Mouse (Mus musculus) activated CD4-positive, CD25-positive, alpha-beta regulatory T cell, adult 4 months (primary cell): ENCODE data around the gene Casz1. TPM values are rescaled to one million over a fixed set of nuclear protein-coding genes. Genes with fewer than 3 reads are reported as not detected.

ENCODE experiments used
- ATAC-seq: one replicate; pipeline ENCODE4 v1.8.0; 2017
- polyA plus RNA-seq, 2 experiments: library from polyadenylated mRNA; unstranded; fragments of 100-300 nt; shearing (Covaris generic); gene quantifications; one replicate each; pipeline ENCODE4 v1.2.1; 2017

The Casz1 gene
- polyA plus RNA-seq, 2 experiments from 2014 or later: 0.56 to 0.75 TPM

GRCm38 (mm10) chr4:148974833-148975232 lies 170.6 kb downstream of the Casz1 start:
- no peak for ATAC-seq

DNA sequence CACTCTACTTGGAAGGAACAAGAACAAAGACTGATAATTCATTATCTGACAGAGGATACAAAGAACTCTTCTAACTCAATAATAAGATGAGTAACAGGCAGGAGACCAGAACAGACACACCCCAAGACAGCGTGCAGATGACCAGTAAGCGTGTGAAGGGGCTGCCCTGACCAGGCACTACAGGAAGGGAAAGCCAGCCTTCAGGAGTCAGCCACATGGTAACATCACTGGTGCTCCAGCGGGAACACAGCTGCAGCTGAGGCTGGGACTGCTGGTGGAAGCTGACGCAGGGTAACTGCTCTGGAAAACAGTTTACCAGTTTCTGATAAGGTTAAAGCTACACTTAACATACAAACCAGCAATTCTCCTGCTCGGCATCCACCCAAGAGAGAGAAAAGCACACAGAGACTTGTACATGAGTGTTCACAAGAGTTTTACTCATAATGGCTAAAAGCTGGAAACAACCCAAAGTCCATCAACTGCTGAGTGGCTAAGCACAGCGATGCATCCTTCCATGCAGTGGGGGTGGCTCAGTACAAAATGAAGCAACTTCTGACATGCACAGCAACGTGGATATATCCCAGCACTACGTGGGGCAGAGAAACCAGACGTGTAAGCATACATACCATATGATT lies 174.1 kb downstream of the Casz1 start:
- no peak for ATAC-seq

GRCm38 (mm10) chr4:148978926-148979325 lies 174.7 kb downstream of the Casz1 start:
- no peak for ATAC-seq

DNA sequence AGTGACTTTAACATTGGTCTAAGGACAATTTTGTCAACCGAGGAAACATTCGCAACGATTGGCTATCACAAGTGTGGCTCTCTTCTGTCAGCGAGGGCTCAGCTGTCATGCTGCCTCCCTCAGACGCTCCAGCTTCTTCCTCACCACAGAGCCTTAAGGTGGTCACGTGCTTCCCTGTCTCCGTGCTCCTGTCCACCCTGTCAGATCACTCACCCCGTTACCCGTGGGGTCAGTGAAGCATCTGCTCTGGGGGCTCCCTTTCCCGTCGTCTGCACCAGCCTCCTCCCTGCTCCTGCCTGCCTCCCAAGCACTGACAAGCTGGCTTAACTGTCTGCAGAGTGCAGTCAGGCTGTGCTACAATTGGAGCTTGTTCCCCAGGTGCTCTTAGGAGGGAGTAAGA lies 175.6 kb downstream of the Casz1 start:
- ATAC-seq: no peak

DNA sequence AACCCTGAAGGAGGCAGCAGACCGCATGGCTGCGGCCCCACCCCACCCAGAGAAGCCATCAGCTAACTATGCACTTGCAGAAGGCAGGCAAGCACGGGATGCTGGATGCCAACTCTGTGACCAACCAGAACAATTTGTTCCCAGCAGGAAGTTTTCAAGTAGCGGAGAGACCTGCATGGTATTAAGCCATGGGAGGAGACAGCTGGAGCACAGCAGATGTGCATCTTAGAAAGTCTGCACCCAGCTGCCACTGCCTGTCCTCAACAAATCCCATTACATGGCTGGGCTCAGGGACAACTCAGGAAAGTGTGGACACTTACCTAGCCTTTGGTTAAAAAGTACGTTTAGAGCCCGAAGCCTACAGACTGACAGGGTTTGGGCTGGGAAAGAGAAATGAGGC lies 178.0 kb downstream of the Casz1 start:
- no peak for ATAC-seq

- no peak for ATAC-seq
Measured at GRCm38 (mm10) chr4:148984701-148985540, 180.7 kb downstream of the Casz1 start.

DNA sequence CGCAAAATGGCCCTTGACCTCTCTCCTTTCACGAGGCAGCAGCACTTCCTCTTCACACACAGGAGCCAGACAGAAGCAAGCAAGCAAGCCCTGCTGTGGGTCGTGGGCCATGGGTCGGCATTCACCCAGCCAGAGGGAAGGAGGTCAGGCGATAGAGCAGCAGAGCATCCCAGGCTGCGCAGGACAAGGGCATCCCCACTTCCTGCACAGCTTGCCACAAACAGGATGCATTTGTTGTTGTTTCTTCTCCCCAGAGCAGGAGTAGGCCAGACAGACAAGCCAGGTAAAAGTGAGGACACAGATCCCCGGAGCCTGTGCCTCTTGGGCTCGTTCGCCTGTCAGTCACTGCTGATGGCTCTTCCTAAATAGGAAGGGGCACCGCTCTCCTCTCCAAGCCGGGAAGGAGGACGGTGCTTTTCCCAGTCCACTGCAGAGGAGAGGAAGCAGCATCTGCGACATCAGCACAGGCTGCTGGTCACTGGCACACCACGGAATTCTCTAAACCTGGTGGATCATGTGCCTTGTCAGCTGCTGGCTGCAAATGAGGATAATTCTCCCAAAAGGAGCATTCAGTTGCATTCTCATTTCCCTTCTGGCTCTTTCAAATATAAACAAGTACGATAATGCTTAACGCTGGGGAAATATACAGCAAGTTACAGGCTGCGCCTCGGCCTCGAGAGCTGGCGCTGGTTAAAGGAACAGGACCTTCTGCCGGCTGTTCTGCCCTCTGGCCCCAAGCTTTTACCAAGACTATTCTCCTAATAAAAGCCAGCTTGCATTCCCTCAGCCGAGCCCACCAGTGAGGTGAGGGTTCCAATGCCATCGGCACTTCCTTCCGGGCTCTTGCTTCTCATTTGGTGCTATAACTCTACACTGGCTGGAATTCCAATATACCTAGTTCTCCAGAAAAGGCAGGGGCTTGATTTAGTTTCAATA lies 181.6 kb downstream of the Casz1 start:
- no peak for ATAC-seq

DNA sequence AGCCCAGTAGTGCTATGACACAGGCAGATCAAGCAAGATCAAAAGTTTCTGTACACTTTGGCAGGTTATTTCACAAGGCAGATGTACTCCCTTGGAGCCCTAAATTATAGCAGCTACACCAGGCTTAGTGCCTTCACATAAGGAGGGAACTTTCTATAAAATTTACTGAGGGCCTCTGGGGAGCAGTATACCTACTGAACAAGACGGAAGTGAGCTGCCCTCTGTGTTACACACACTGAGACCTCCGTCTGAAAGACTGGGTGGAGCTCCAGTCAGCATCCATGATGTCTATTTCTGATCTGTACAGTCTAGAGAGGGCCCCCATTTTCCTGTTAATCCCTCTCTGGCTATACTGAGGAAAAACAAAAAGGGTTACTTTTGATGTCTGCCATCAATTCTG lies 185.8 kb downstream of the Casz1 start:
- ATAC-seq: no peak

GRCm38 (mm10) chr4:148993948-148994347 lies 189.7 kb downstream of the Casz1 start:
- ATAC-seq: no peak

DNA sequence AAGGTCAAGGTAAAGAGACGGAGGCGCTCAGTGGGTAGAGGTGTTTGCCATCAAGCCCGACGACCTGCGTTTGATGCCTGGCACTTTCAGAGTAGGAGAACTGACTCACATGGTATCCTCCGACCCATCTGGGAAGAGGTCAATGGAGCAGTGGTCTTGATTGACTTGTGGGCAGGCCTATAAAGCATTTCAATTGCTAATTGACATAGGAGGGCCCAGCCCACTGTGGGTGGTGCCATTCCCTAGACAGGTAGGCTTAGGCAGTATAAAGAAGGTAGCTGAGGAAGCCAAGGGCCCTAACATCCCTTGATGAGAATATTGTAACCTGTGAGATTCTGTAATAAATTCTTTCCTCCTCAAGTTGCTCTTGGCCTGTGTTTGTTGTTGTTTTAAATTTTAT lies 196.5 kb downstream of the Casz1 start:
- no peak for ATAC-seq

GRCm38 (mm10) chr4:149001515-149001914 lies 197.3 kb downstream of the Casz1 start:
- no peak for ATAC-seq

DNA sequence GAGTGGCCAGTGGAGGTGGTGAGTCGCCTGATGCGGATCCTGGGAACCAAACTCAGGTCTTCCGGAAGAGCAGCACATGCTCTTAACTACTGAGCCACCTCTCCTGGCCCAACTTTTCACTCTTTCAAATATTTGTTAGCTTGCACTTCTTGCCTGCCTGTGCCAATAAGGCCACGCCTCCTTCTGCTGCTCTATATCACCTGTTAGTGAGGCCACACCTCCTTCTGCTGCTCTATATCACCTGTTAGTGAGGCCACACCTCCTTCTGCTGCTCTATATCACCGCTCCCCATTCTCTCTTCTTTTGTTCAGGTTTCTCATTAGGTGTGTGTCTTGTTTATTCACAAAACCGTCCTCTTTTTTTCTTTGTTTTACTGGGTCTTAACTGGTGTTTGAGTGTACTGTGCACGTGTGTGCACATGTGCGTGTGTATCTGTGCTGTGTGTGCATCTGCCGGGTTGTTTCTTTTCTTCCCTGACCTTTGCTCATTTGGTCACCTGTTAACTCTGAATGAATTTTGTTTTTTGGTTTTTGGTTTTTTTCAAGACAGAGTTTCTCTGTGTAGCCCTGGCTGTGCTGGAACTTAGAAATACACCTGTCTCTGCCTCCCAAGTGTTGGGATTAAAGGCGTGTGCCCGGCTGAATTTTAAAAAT lies 198.3 kb downstream of the Casz1 start:
- ATAC-seq: no peak

Other genes with a start within 250 kb of the Casz1 start
- 10 to 100 TPM; 65.2 to 88.1 TPM for gene Exosc10, start 246.0 kb upstream of the Casz1 start, polyA plus RNA-seq
- 1 to 10 TPM; 7.9 to 9.9 TPM for gene Srm, start 212.9 kb upstream of the Casz1 start, polyA plus RNA-seq
- gene Masp2, start 201.9 kb upstream of the Casz1 start, polyA plus RNA-seq: not detected
- gene Tardbp, start 177.4 kb upstream of the Casz1 start, polyA plus RNA-seq: 100 to 1,000 TPM; 149 to 181 TPM
- gene Gm572, start 161.1 kb upstream of the Casz1 start, polyA plus RNA-seq: not detected